Mouse (Mus musculus) cerebellum, postnatal 4 days (tissue): Measurements from ENCODE around the gene Il18.
"Not testable (repeated sequence)": the region's sequence is repeated elsewhere in the genome, so short reads cannot be mapped to it uniquely, and the experiment has no call there.

Source experiments
- DNase-seq, 2 experiments: peaks; one replicate each; pipeline ENCODE4 v3.0.0; 2022; ENCODE audit warnings: low spot score in 2 of 2, mixed read lengths in 1 of 2

The Il18 gene

DNA sequence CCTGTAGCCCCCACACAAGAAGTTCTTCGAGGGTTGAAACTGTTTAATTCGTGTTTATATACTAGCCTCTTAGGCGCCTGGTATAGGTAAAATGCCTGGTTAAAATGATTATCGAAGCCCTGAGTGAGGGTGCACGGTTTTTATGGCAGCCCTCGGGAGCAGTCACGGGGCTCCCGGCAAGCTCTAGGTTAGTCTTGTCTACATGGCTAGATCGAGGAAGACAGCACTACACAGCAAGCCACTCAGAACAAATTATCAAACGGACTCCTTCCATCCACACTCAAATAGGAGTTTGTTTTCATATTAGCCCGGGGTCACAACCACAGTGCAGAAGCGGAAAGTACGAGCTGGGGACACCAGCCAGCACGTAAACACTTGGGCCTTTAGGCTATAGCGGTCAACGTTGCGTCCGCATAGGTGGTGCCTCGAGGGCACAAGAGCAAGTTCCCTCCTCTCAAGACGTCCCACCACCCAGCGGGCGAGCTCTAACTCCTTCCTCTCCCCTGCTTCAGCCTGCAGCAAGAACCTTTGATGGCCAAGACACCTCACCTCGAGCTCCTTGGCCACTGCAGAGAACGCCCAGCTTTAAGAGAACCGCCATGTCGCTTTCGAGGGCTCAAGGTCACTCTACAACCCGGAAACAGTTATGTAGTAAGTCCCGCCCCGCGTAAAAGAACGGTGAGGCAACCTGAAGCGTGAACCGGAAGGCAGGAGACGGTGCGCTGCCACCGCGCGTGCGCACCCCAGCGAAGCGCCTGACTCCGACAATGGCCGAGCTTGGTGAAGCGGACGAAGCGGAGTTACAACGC, 48.8 kb downstream of the Il18 start, which contains the start of the genes Sdhd and Timm8b:
Gene Sdhd, minus strand, starts transcription at position 624 of the 809 bp plus-strand sequence.
Gene Timm8b, plus strand, starts transcription at position 722 of the 809 bp plus-strand sequence.
- peak; percentile 90 to 91 for DNase-seq

DNA sequence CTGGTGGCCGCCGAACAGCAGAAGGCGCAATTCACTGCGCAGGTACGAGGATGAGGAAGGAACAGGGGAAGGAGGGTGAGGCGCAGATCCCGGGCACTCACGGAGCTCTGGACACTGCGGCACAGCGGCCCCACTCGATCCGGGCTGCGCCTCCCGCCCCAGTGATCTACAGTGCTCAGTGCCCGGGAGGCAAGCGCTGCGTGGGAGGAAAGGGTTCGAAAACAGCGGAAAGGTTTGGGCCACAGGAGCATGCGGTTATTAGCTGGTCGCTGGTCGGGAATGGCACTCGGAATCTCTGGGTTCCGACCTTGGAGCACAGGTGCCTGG, 49.3 kb downstream of the Il18 start:
- no peak for DNase-seq

DNA sequence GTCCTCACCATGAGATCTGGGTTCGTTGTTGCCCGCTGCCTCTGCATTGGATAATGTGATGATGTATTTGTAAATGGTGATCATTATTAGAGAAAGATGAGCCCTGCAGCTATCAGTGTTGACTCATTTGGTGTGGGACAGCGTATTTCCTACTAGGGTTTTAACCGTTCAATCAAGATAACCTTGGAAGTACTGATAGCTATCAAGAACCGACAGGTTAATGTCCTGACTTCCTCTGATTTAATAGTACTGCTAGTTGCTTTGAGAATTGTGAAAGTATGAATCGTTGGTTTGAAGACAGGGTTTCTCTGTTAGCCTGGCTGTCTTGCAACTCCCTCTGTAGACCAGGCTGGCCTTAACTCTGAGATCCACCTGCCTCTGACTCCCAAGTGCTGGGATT, 49.7 kb downstream of the Il18 start:
- no peak for DNase-seq

DNA sequence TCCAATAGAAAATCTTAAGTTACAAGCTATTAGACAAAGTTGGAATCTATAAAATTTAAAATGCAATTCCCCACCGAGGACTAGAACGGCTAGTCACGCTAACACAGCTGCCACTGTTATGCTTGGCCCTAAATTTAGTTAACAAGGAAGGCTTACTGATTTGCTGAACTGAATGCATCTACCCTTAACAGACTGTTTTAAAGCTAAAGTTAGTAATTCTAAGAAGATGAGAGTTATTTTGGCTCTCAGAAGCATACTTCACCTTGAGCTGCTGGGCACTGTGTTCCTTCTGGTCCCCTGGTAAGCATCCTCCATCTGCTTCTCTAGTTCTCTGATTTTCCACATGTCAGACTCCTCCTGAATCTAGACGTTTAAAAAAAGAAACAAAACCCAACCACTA, 57.5 kb downstream of the Il18 start:
- no peak for DNase-seq

DNA sequence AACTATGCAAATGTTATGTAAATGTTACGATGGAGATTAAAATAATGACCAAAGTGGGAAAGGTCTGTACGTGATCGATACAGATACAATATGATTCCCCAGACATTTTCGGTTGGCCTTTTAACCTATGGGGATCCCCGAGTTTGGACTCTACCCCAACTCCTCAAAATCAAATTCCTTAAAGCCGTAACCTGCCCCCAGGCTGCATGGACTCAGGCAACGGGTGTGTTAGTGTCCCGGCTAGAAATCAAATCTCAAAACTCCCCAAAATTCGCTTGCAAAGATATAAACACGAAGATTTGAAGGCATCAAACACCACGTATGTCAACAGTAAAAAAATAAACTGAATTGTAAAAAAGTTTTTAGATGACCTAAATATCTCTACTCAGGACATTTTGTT, 61.5 kb downstream of the Il18 start:
- DNase-seq = no peak

DNA sequence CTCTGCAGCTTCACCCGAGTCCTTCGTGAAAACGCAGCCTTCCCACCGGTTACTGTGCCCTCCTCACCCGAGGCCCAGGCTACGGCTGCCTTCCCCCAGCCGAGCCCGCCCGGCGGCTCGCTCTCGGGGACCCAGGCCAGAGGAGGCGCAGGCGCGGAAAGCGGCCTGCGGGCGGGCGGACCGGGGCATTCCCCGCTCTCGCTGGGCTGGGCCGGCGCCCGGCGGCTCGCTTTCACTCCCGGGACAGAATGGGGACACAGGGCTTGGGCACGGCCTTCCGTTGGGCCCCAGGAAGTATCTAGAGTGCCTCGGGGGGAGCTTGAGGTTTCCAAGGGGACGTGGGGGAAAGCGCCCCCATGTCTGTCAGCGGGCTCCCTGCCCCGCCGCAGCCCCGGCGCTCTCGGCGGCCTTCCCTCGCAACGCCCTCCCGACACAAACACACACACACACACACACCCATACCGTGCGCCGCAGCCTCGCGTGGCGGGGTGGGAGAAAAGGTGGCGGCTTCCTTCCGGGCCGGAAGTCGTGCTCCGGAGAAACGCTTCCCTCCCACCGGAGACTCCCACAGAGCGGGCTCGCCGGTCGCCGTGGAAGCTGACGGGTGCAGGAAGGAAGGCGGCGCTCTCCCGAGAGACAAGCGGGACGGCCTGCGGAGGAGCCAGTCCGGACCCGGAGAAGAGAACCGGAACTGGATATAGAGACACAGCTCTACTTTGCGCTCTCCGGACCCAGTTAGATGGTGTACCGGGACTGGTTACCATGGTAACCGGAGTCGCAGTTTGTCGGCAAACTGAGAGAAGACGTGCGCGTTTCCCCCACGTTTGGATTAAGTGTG, 62.4 kb downstream of the Il18 start, which contains the start of the genes Pih1d2 and Nkapd1:
Gene Pih1d2, plus strand, starts transcription at position 556 of the 838 bp plus-strand sequence.
Gene Nkapd1, minus strand, starts transcription at position 699 of the 838 bp plus-strand sequence.
- DNase-seq = peak; percentile 74 to 91

DNA sequence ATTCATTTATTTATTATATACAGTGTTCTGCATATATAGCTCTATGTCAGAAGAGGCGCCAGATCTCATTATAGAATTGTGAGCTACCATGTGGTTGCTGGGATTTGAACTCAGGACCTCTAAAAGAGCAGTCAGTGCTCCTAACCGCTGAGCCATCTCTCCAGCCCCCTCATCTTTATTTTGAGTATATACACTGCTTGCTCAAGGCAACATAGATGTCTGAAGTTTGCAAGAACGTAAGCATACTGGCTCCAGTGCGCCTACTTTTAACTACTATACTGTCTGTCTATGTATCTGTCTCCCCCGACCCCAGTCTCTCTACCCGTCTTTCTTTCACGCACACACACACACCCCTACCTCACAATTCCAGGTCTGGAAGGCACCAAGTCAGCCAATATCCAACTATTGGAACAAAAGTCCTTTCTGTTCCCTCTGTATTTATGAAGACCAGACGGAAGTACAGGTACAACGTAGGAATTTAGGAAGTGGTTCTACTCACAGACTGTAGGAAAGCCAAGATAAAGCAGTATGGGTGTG, 63.2 kb downstream of the Il18 start:
- no peak for DNase-seq

DNA sequence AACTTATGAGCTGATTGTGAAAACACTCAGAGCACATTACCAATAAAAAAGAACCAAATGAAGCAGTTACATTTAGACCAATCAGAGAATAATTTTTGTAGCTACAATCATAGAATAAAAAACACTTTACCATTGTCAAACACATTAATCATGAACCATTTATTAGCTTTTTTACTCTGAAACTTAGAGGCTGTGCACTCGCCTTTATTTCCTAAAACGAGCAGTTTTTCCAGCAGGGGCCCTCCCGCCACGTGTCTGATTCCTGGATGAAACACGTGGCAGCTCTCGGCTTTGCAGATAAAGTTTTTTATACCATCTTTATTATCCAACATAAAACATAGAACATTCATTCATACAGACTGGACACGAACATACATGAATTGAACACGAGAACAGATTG, 76.3 kb downstream of the Il18 start:
- not testable (repeated sequence) for DNase-seq
